Mouse (Mus musculus) C2C12 (cell line): ENCODE measurements around the gene Casp9.

ENCODE experiments used
- CTCF ChIP-seq: IDR thresholded peaks from one replicate; pipeline ENCODE4 v1.5.1; 2011; ENCODE audit not compliant: control insufficient read depth, insufficient read depth, insufficient read length
- MAX ChIP-seq: IDR thresholded peaks from one replicate; pipeline ENCODE4 v1.6.1; 2011; ENCODE audit warnings: mild to moderate bottlenecking, control low read depth
- MYOG ChIP-seq: IDR thresholded peaks from one replicate; pipeline ENCODE4 v1.6.1; 2011; ENCODE audit not compliant: control insufficient read depth, insufficient read length; ENCODE audit errors: extremely low read depth

- TF ChIP-seq CTCF, result no peak
- TF ChIP-seq MYOG, result no peak
- no peak for TF ChIP-seq MAX
These were observed 25.4 kb downstream of the Casp9 start for GRCm38 (mm10) chr4:141818861-141819260.
